Mouse (Mus musculus): ENCODE data around the gene Aamp. TPM values are rescaled to one million over a fixed set of nuclear protein-coding genes. Genes with fewer than 3 reads are reported as not detected.

Gene Aamp
- polyA plus RNA-seq, 1 experiment from 2014 or later, result 212 TPM

DNA sequence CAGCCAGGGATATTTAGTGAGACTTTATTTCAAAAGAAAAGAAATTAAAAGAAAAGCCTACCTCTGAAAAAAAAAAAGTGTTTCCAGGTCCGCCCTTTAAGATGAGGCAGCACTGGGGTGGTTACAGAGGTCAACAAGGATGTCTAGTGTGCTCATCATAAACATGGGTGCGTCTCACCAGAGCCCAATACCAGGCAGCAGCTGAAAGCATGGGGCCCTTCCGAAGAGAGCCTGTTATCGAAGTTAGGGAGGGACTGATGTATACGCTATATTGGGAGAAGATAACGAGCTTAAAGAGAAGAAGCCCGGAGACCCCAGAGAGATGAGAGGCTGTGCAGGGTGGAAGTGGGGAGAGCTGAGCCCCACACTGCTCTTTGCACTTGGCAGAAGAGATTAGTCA is 45.4 kb downstream of the Aamp start:
- no peak for ATAC-seq
- 62% methylated on average over 7 of the region's 7 CpGs for WGBS
- Histone ChIP-seq H3K36me3 (ENCODE audit: control insufficient read depth, insufficient read depth, low read length) (no peaks in the 10 kb centered on the region), H3K4me1 (ENCODE audit: control insufficient read depth, insufficient read depth, low read length) (peaks cover 34% of the 10 kb centered on the region), H3K27me3 (ENCODE audit: control insufficient read depth, insufficient read depth, low read depth, low read length) (no peaks in the 10 kb centered on the region), H3K9me3 (replicated peaks; ENCODE audit: control insufficient read depth, low read length, poor library complexity, severe bottlenecking) (no peaks in the 10 kb centered on the region), H3K4me3 (ENCODE audit: low read depth, low read length) (no peak overlapping the region), H3K4me2 (ENCODE audit: low read length) (peak overlapping the region; percentile 68; the same call in 1 of the 2 replicates), H3K9ac (ENCODE audit: low read depth, low read length) (no peak overlapping the region), H3K27ac (ENCODE audit: low read length) (no peak overlapping the region)

DNA sequence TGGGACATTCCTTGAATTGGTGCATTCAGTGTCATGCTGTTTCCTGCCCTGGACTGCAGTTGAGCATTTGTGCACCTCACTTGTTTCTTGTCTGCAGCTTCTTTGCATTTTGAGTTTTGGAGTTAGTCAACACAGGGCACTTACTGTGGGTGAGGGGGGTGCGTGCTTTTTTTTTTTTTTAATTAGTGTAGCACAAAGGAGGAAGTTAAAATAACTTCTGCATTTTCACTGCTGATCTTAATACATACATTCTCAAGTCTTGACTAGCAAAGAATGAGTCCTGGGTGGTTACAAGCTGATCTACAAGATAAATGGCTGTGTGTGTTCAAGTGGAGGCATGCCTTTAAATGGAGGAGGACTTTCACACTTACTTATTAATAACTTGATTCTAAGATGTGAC is 46.4 kb downstream of the Aamp start:
- Histone ChIP-seq H3K27ac (ENCODE audit: low read length) (no peak overlapping the region), H3K9me3 (replicated peaks; ENCODE audit: control insufficient read depth, low read length, poor library complexity, severe bottlenecking) (no peaks in the 10 kb centered on the region), H3K27me3 (ENCODE audit: control insufficient read depth, insufficient read depth, low read depth, low read length) (no peaks in the 10 kb centered on the region), H3K36me3 (ENCODE audit: control insufficient read depth, insufficient read depth, low read length) (no peaks in the 10 kb centered on the region), H3K4me2 (ENCODE audit: low read length) (peak overlapping the region; percentile 68), H3K4me3 (ENCODE audit: low read depth, low read length) (peak overlapping the region; percentile 96), H3K9ac (ENCODE audit: low read depth, low read length) (peak overlapping the region; percentile 97), H3K4me1 (ENCODE audit: control insufficient read depth, insufficient read depth, low read length) (peaks cover 34% of the 10 kb centered on the region)
- 78% methylated on average over 1 of the region's 1 CpGs for WGBS
- no peak for ATAC-seq

DNA sequence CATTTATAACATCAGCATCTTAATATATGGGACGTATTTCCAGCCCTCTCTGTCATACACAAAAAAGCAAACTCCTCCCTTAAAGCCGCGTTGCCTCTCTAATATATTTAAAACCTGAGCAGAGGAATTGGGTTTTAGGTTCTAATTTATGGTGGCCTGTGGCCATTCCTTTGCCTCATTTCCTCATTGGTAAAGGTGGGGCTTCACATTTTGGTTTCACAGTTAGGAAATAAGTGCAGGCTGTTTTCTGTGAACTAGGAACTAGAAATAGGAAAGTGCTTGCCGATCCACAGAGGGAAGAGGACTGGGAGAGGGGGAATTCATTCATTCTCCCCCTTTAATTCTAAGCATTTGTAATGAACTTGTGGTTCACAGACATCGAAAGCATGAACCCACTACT is 46.9 kb downstream of the Aamp start:
- no peaks in the 10 kb centered on the region for H3K36me3 ChIP-seq (ENCODE audit: control insufficient read depth, insufficient read depth, low read length)
- peak overlapping the region; percentile 68 for H3K4me2 ChIP-seq (ENCODE audit: low read length)
- H3K9ac ChIP-seq (ENCODE audit: low read depth, low read length), result peak overlapping the region; percentile 97
- no peak overlapping the region for H3K27ac ChIP-seq (ENCODE audit: low read length)
- peak overlapping the region; percentile 96 for H3K4me3 ChIP-seq (ENCODE audit: low read depth, low read length)
- WGBS, result 40% methylated on average over 5 of the region's 5 CpGs
- H3K9me3 ChIP-seq (replicated peaks; ENCODE audit: control insufficient read depth, low read length, poor library complexity, severe bottlenecking), result no peaks in the 10 kb centered on the region
- no peak for ATAC-seq
- no peaks in the 10 kb centered on the region for H3K27me3 ChIP-seq (ENCODE audit: control insufficient read depth, insufficient read depth, low read depth, low read length)
- H3K4me1 ChIP-seq (ENCODE audit: control insufficient read depth, insufficient read depth, low read length), result peaks cover 34% of the 10 kb centered on the region

DNA sequence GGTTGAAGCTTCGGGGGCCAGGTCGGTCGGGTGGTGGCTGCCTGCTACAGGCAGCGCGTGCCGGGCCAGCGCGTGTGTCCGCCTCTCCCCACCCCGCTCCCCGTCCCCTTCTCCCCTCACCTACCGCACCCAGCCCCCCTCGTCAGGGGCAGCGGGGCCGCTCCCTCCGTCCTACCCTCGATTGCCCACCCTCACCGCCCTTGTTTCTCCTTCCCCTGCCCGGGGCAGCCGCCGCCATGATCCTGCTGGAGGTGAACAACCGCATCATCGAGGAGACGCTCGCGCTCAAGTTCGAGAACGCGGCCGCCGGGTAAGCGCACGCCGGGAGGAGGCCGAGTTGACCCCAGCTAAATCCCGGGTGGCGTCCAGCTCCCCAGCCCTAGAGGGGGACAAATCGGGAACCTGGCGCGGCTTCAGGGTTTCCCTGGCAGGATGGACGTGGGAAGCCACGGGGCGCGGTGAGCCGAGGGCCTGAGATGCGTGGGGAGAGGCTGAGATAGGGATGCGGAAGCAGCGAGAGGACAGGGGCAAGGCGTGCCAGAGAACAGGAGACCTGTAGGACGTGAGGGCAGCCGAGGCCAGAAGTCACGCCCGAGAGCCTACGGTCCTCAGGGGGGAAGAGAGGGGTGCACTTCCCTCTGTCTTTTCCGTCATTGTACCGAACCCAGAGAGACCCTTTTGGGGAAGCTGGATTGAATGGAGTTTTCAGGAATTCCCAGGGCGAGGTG is 47.8 kb downstream of the Aamp start:
- under 1% methylated on average over 52 of the region's 57 CpGs for WGBS
- H3K4me3 ChIP-seq (ENCODE audit: low read depth, low read length), result peak overlapping the region; percentile 96
- H3K9me3 ChIP-seq (replicated peaks; ENCODE audit: control insufficient read depth, low read length, poor library complexity, severe bottlenecking), result no peaks in the 10 kb centered on the region
- no peaks in the 10 kb centered on the region for H3K27me3 ChIP-seq (ENCODE audit: control insufficient read depth, insufficient read depth, low read depth, low read length)
- peak overlapping the region; percentile 97 for H3K9ac ChIP-seq (ENCODE audit: low read depth, low read length)
- peak; percentile 81 for ATAC-seq
- H3K4me1 ChIP-seq (ENCODE audit: control insufficient read depth, insufficient read depth, low read length), result peaks cover 34% of the 10 kb centered on the region
- H3K4me2 ChIP-seq (ENCODE audit: low read length), result peak overlapping the region; percentile 68
- no peaks in the 10 kb centered on the region for H3K36me3 ChIP-seq (ENCODE audit: control insufficient read depth, insufficient read depth, low read length)
- peak overlapping the region; percentile 87 for H3K27ac ChIP-seq (ENCODE audit: low read length)

DNA sequence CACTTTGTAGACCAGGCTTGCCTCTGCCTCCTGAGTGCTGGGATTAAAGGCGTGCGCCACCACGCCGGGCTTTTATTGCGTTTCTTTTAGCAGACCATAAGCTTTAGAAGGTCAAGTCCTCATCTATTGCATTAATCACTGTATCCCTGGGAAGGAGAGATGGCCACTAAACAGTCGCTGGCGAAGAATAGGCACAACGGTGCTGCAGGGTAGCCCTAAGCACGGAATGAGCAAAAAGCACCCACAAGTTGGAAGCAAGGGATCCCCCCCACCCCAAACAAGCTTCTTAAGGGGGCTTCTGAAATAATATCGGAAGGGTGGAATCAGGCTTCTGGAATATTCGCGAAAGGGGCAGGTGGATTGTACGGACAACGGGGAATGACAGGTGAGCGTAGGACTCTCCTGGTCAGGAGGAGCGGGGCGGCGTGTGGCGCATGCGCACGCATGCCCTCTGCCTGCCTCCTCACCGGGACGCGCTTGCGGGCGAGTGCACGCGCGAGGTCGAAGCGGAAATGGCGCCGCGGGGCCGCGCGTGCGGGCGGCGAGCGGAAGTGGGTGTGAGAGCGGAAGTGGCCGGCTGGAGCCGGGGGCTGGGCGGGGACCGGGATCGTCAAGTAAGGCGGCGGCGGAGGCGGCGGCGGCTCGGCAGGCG is 48.5 kb downstream of the Aamp start, which contains the start of gene Arpc2:
Gene Arpc2, plus strand, starts transcription at position 147 of the 652 bp plus-strand sequence.
- Histone ChIP-seq H3K4me1 (ENCODE audit: control insufficient read depth, insufficient read depth, low read length) (peaks cover 34% of the 10 kb centered on the region), H3K9me3 (replicated peaks; ENCODE audit: control insufficient read depth, low read length, poor library complexity, severe bottlenecking) (no peaks in the 10 kb centered on the region), H3K27ac (ENCODE audit: low read length) (peak within 1 kb of the TSS; percentile 94), H3K27me3 (ENCODE audit: control insufficient read depth, insufficient read depth, low read depth, low read length) (no peaks in the 10 kb centered on the region), H3K9ac (ENCODE audit: low read depth, low read length) (peak within 1 kb of the TSS; percentile 97), H3K36me3 (ENCODE audit: control insufficient read depth, insufficient read depth, low read length) (no peaks in the 10 kb centered on the region), H3K4me2 (ENCODE audit: low read length) (peak within 1 kb of the TSS; percentile 82), H3K4me3 (ENCODE audit: low read depth, low read length) (peak within 1 kb of the TSS; percentile 96)
- peak; percentile 94 for ATAC-seq
- WGBS, result under 1% methylated on average over 53 of the region's 55 CpGs

DNA sequence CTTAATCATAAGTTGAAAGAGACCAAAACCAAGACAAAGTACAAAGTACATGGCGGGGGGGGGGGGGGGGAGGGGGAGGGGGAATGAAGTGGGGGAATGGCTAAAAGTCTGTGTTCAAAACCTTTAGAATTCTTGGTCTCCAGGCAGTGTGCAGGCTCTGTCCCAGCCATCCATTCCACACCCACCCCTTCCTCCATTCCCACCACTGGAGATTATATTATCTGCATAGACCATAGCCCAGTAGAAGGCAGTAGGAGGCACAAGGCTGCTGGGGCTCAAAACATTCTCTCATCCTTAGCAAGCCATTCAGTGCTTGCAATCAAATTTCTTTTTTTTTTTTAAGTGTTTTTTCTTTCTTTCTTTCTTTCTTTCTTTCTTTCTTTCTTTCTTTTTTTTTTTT is 53.5 kb downstream of the Aamp start:
- H3K9ac ChIP-seq (ENCODE audit: low read depth, low read length), result no peak overlapping the region
- H3K27ac ChIP-seq (ENCODE audit: low read length), result no peak overlapping the region
- H3K4me3 ChIP-seq (ENCODE audit: low read depth, low read length), result no peak overlapping the region
- H3K4me2 ChIP-seq (ENCODE audit: low read length), result no peak overlapping the region
- no peaks in the 10 kb centered on the region for H3K9me3 ChIP-seq (replicated peaks; ENCODE audit: control insufficient read depth, low read length, poor library complexity, severe bottlenecking)
- no peak for ATAC-seq
- H3K27me3 ChIP-seq (ENCODE audit: control insufficient read depth, insufficient read depth, low read depth, low read length), result no peaks in the 10 kb centered on the region
- no peaks in the 10 kb centered on the region for H3K36me3 ChIP-seq (ENCODE audit: control insufficient read depth, insufficient read depth, low read length)
- no peaks in the 10 kb centered on the region for H3K4me1 ChIP-seq (ENCODE audit: control insufficient read depth, insufficient read depth, low read length)
- no CpG with 5 or more reads among the region's 1 CpGs for WGBS

DNA sequence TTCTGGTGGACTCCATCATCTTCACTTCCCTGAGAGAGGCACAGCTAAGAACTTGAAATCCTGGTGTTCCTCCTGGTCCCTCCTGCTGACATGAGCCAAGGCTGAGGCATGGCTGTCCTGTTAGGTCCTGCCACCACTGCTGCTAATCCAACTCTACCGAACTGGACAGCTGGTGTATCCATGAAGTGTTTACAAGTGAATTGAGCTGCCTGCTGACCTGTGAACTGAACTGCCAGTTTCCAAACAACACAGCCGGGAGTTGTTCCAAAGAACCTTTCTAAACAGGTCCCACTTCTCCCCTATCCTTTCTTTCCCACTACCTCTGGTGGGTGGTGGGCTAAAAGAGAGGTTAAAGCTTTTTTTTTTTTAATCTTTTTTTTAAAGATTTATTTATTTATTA is 54.6 kb downstream of the Aamp start:
- Histone ChIP-seq H3K36me3 (ENCODE audit: control insufficient read depth, insufficient read depth, low read length) (no peaks in the 10 kb centered on the region), H3K9me3 (replicated peaks; ENCODE audit: control insufficient read depth, low read length, poor library complexity, severe bottlenecking) (no peaks in the 10 kb centered on the region), H3K4me3 (ENCODE audit: low read depth, low read length) (no peak overlapping the region), H3K4me1 (ENCODE audit: control insufficient read depth, insufficient read depth, low read length) (no peaks in the 10 kb centered on the region), H3K27ac (ENCODE audit: low read length) (no peak overlapping the region), H3K27me3 (ENCODE audit: control insufficient read depth, insufficient read depth, low read depth, low read length) (no peaks in the 10 kb centered on the region), H3K4me2 (ENCODE audit: low read length) (no peak overlapping the region), H3K9ac (ENCODE audit: low read depth, low read length) (no peak overlapping the region)
- 69% methylated on average over 2 of the region's 2 CpGs for WGBS
- ATAC-seq, result no peak

Other genes starting within 250 kb of the Aamp start
- 8.2 and 11.8 TPM in 2 replicates for gene Tns1, start 160.3 kb downstream of the Aamp start, polyA plus RNA-seq (2015; fragmentation: Nextera tagmentation; extraction: Ambion mirVana)
- gene Rufy4, start 159.2 kb downstream of the Aamp start, polyA plus RNA-seq (2015; fragmentation: Nextera tagmentation; extraction: Ambion mirVana), result 0.17 and 0.49 TPM in 2 replicates
- 0.08 and 0.09 TPM in 2 replicates for gene Cxcr2, start 130.7 kb downstream of the Aamp start, polyA plus RNA-seq (2015; fragmentation: Nextera tagmentation; extraction: Ambion mirVana)
- not detected in 2 replicates for gene Cxcr1, start 90.1 kb downstream of the Aamp start, polyA plus RNA-seq (2015; fragmentation: Nextera tagmentation; extraction: Ambion mirVana)
- gene Arpc2, start 48.7 kb downstream of the Aamp start, polyA plus RNA-seq (2015; fragmentation: Nextera tagmentation; extraction: Ambion mirVana), result 434 and 444 TPM in 2 replicates
- gene Gpbar1, start 6.2 kb downstream of the Aamp start, polyA plus RNA-seq (2015; fragmentation: Nextera tagmentation; extraction: Ambion mirVana), result 0.20 and 0.34 TPM in 2 replicates
- gene Pnkd, start 192 bp upstream of the Aamp start, polyA plus RNA-seq (2015; fragmentation: Nextera tagmentation; extraction: Ambion mirVana), result 117 and 125 TPM in 2 replicates
- 6.2 and 8.4 TPM in 2 replicates for gene Tmbim1, start 20.9 kb upstream of the Aamp start, polyA plus RNA-seq (2015; fragmentation: Nextera tagmentation; extraction: Ambion mirVana)
- 2.0 and 2.5 TPM in 2 replicates for gene Catip, start 77.4 kb upstream of the Aamp start, polyA plus RNA-seq (2015; fragmentation: Nextera tagmentation; extraction: Ambion mirVana)
- 1.2 and 2.4 TPM in 2 replicates for gene Slc11a1, start 90.5 kb upstream of the Aamp start, polyA plus RNA-seq (2015; fragmentation: Nextera tagmentation; extraction: Ambion mirVana)
- gene Ctdsp1, start 106.8 kb upstream of the Aamp start, polyA plus RNA-seq (2015; fragmentation: Nextera tagmentation; extraction: Ambion mirVana), result 12.5 and 13.7 TPM in 2 replicates
- gene Vil1, start 124.6 kb upstream of the Aamp start, polyA plus RNA-seq (2015; fragmentation: Nextera tagmentation; extraction: Ambion mirVana), result 0.24 and 0.35 TPM in 2 replicates
- 47.7 and 48.9 TPM in 2 replicates for gene Cnot9, start 221.3 kb upstream of the Aamp start, polyA plus RNA-seq (2015; fragmentation: Nextera tagmentation; extraction: Ambion mirVana)